Mouse (Mus musculus) cerebellum, postnatal 14 days (tissue): ENCODE data around the gene Hsp90ab1.
A peak's percentile ranks its signal among the peaks of the same experiment; 100 is the strongest.

Source experiments
- DNase-seq, 2 experiments: peaks; one replicate each; pipeline ENCODE4 v3.0.0; 2021; ENCODE audit warnings: mixed read lengths in 2 of 2

Gene Hsp90ab1

DNA sequence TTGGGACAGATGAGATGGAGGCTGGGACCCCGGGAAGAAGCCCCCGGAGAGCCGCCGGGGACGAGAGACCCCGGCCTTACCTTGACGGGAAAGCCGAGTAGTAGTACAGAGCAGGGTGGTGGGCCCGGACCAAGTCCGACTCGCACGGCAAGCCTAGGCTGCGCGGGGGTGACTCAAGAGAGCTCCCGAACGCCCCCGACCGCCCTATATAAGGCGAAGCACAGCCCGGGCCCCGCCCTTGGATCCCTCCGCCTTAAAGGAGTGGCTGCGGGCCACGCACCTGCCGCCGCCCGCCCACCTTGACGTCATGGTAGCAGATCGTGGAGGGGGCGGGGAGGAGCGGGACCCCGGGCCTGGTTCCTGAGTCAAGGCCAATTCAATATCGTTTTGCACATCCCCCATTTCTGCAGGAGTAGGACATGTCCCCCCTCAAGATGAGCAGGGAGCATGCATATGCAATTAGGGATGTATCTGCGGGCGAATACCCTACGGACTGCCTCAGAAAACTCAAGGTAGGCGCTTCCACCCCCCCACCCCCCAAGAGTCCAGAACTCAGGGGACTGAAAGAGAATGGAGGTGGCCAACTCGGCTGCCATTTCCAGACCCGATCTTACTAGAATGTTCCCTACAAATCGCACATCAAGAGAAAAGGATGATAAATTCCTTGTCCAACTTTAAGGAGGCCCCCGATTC lies at the start of gene Hsp90ab1:
Hsp90ab1 (minus strand) TSS at position 185 of the 693 bp plus-strand sequence.
- DNase-seq, result peak; percentile 100

DNA sequence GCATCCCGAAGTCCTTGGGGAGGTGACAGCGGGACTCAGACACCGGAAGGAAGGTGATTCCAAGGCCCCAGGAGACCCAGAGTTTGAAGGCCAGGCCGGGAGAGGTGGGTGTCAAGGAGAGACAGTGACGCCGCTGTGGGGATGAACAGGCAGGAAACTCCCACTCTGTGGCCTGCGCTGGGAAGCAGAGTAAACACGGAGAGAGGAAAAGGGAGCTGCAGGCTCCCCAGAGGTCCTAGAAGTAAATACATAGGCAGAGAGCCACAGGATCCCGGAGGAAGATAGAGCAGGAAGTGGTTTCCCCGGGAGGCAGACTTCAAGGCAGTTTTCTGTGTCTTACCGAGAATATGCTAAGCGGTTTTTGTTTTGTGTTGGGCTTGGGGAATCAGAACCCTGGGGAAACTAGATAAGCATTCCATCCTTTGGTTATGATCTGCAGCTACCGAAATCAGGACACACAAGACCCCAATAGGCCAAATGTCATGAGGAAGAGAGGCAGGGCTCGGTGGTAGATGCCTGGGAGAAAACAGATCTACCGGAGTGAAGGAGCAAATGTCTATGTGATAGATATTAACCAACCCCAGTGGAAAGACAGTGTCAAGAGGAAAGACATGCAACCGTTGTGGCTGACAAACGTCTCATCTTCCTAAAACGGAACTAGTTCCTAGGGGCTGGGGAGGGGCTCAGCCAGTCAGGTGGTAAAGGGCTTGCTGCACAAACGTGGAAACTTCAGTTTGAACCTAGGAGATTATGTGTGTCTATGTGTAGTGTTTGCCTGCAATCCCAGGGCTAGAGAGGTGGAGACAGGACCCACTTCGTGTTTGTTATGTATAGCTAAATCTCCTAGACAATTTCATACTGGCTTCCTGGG lies 46.5 kb upstream of the Hsp90ab1 start:
- no peak for DNase-seq

DNA sequence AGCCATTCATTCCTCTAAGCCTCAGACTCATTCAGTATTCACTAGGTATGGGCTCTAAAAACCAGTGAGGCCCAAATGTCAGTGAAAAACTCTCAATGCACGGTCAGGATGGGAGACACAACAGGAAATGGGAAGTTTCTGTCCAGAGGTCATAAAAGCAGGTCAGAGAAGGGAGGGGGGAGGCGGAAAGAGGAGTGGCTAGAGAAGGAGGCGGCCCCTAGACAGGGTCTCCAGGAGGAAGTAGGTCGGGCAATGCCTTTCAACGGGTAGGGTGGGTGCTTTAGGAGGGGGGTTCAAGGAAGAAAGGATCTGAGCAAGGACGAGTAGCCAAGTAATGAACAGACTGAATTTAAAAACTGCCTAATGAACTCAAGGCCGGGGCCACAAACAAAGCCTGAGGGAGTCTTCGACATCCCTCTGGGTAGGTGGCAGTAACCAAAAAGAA lies 45.9 kb upstream of the Hsp90ab1 start:
- no peak for DNase-seq

DNA sequence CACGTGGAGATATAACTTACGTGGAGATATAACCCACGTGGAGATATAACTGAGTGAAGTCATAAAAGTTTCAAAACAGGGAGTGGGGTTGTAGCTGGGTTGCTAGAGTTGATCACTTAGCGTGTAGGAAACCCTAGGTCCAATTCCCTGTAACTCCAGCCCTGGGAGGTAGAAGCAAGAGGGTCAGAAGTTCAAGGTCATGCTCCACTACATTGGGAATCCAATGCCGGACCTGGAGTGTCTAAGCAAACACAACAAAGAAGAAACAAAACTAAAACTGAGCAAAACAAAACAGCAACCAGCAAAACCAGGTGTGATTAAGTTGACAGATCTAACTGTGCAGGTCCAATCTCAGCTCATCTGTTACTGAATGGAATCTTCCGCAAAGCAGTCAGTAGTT lies 44.6 kb upstream of the Hsp90ab1 start:
- DNase-seq, result no peak

DNA sequence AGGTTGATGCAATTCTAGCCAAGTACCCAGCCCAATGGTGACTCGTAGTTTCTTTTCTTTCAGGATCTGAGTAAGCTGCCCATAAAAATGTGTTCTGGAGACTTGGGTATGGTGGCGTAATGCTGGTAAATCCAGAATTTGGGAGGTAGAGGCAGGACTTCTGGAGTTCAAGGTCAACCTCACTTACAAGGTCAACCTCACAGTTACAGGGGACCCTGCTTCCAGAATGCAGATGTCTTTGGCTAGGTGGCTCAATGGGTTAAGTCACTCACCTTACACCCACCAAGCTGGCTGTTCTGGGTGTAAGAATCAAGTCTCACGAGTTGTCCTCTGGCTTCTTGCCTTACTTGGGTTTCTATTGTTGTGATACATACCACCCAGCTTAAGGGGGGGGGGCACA lies 43.6 kb upstream of the Hsp90ab1 start:
- no peak for DNase-seq

DNA sequence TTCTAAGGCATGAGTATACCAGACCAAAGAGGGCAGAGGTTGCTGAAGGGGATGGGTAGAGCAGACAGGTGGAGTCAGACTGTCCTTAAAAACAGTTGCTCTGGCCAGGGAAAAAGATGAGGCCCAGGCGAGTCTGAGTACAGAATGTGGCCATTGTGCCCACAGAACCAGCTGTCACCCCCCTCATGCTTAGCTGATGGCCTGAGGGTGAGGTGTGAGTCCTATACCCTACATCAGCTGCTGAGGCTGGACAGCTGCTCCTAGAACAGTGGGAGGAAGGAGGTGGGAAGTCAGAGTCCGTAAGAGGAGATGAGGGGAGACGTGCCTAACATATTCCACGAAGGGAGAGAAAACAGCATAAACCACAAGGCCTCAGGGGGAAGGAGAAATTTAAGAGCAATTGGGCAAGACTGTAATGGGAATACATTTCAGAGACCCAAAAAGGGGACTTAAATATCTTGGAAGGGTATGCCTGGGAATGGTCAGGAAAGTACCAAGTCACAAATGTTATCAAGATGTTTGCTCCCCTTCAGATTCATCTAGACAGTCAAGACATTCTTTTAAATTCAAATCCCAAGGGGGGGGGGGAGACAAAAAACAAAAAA lies 43.1 kb upstream of the Hsp90ab1 start:
- no peak for DNase-seq

DNA sequence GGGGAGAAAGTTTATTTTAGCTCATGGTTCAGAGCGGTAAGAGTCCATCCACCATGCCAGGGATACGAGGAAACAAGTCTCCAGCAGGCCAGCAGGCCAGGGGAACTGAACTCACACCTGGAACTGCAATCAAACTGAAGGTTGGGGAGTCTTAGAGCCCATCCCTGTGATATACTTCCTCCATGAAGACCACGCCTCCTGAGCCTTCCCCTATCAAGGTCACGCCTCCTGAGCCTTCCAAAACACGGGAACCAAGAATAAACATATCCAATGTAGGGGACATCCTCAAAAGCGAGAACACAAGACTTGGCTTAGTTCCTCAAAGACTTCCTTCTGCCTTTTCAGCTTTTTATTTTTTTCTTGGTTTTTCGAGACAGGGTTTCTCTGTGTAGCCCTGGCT lies 39.9 kb upstream of the Hsp90ab1 start:
- DNase-seq, result no peak

DNA sequence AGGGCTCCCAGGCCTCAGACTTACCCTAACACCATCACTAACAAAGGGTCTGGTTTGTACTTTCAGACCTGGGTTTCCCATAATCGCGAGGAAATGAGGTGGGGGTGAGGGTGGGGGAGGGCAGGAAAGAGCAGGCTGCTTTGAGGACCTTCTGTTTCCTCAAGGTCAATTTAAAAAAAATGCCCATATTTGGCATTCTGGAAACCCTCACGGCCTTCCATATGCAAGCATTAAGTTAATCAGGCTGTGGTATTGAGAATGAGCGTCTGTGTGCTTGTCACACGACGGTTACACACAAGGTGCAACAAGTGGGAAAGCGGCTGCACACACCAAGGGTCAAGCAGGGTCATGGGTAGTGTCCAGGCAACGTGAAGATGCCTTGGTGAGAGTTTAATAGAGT lies 38.9 kb upstream of the Hsp90ab1 start:
- DNase-seq, result no peak

DNA sequence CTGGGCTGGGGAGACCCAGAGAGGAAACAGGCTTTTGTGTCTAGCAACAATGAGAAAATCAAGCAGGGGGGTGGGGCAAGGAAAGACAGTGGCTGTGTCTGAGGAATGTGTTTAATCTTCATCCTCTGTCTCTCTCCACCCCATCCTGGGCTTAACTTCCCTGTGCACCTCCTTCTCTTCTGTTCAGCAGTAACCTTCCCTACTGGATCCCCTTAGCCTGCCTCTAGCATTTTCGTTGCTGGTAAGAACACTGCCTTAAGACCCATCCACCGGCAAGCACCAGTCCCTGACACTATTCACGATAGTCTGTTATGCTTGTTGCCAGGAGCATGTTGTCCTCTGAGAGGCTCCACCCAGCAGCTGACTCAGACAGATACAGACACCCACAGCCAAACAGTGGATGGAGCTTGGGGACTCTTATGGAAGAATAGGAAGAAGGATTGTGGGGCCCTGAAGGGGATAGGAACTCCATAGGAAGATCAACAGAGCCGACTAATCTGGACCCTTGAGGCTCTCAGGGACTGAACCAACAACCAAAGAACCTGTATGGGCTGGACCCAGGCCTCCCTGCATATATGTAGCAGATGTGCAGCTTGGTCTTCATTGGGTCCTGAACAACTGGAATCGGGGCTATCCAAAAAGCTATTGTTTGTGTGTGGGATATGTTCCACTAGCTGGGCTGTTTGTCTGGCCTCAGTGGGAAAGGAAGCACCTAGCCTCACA lies 37.2 kb upstream of the Hsp90ab1 start:
- DNase-seq, result no peak

DNA sequence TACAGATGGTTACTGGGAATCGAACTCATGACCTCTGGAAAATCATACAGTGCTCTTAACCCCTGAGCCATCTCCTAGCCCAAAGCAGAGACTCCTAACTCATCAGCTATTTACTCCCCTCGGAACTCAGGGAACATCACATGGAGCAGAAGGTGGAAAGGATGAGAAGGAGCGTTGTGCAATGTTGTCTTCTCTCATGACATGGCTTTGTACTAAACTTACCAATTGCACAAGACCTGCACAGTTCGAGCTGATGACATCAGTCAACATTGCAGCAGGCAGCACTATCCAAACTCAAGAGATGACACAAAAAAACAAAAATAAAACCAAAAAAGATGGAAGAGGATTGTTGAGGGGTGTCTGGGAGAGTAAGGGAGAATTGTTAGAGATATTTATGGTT lies 35.3 kb upstream of the Hsp90ab1 start:
- no peak for DNase-seq

DNA sequence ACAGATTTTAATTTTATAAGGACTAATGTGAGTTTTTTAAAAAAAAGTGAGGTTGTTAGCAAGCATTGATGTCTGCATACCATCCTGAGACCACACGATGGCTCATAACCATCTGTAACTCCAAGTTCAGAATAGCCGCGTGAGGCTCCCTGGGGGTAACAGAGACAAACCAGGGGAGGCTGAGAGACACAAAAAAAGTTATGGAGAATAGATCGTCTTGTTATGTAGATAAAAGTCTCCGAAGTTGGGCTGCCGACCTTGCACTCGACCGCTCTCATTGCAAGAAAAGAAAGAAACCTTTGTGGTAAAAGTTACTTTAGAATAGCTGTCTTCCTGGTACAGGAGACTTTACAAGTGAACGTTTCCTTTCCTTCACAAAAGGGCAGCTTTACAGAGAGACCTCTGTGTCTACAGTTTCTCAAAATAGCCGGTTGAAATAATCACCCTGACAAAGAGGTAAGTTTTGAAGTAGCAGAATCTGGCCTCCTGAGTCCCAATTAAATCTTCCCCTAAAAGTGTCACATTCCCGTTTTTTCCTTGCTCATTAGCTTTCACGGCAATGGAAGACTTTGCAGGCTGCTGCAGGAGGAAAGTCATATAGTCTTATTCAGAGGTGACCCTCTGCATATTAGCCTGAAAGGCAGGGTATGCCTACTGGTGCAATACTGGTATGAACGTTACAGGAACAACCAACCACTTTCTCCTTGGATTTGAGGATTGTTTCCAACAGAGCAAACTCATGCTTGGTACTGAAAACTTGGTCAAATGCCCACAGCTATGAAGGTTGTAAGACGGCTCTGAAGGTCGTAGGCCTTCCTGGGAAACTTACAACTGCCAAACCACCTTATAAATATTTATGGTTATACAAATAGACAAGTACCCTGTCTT lies 34.2 kb upstream of the Hsp90ab1 start:
- no peak for DNase-seq

DNA sequence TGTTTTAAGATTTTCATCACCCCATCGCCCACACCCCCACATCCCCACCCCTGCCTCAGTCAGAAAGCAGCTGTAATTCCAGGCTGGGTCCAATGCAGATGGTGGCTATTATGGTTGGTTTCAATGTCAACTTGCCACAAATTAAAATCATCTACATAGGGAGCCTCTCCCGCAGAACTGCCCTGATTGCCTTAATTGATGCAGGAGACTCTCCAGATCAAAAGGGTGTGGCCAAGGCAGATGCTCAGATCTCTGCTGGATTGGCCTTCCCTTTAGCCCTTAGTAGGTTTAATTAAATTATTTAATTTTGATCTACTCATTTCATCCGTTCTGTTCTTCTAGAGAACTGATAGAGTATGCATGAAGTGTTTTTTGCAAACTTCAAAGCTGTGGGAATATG lies 29.9 kb upstream of the Hsp90ab1 start:
- no peak for DNase-seq

DNA sequence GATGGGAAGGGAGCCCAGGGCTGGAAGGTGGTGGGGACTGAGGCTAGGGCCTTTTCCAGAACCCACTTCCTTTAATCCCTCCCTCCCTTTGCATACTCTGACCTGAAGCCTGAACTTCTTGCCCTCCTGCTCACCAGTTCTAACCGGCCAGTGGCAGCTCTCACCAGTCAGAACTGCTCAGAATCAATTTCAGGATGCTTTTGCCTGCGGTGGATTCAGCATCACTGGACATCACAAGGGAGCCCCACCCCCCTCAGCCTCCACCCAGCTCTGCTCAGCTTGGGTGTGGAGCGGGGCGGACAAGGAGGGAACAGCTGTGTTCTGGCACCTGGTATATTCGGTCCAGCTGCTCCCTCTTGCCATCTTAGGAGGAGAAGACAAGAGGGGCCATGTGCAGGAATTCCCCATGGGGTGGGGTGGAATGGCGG lies 28.8 kb upstream of the Hsp90ab1 start, which contains the start of gene Mymx:
Mymx (minus strand) TSS at position 226 of the 428 bp plus-strand sequence.
- peak in 1 of 2 experiments; percentile 13 for DNase-seq

DNA sequence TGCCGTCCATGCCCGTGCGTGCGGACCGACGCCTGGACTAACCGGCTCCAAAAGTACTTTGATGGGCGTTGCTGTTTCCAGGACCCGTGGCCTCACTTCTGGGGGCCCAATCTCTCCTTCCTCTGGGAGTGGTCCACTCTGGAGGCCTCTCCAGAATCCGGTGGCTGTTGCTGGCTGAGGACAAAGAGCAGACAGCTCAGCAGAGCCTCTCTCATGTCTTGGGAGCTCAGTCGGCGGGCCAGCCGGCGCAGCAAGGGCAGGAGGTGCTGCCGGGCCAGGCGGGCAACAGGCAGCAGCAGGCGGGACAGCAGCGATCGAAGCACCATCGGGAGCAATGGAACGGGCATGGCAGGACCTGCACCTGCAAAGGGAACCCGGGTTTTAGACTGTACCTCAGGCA lies 28.3 kb upstream of the Hsp90ab1 start:
- peak in 1 of 2 experiments; percentile 10 for DNase-seq

DNA sequence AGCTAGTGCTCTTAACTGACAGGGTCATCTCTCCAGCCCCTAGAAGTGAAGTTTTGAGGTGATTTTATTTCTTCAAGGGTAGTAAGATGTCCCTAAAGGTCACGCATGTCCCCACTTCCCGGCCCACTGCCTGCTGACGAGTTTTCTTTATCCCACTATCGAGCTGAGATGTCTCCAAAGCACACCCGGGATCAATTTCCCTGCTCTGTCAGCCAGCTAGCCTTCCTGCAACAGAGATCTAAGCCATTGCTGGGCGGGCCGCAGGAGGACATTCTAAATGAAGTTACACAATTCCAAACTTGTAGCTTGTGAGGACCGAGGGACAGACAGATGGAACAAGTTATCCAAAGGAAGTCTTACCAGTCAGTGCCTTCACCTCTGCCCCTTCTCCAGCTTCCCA lies 27.2 kb upstream of the Hsp90ab1 start:
- peak in 1 of 2 experiments; percentile 15 for DNase-seq

DNA sequence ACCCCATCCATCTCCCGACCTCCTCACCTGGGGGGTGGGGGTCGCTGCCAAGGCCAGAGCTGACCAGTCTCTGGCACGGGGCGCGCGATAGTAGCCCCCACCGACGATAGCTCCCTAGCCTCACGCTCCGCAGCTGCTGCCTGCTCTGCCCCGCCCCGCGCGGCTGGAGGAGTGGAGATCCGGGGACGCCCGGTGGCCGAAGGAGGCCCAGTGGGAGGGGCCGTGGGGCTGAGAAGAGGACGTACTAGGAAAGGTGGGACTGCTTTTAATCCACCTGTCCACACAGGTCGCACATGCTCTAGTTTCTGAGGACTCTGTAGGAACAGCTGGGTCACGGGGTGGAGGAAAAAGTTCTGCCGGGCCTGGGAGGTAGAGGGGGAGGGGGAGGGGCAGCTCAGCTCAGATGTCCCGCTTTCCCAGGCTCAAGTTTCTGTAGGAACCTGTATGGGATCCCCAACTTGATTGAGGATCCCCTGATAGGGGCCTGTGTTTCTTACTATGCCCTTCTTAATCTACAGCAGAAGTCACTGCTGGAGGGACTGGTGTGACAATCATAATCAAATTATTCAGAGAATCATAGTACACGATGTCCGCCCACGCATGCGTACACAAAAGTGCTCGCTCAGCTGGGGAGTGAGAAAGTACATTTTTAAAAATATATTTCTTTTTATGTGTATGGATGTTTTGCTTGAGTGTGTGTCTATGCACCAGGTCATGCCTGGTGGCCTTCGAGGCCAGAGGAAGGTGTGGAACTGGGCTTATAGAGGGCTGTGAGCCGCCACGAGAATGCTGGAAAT lies 26.6 kb upstream of the Hsp90ab1 start, which contains the start of gene Slc29a1:
Slc29a1 (minus strand) TSS at position 161 of the 797 bp plus-strand sequence.
- peak; percentile 65 to 74 for DNase-seq

DNA sequence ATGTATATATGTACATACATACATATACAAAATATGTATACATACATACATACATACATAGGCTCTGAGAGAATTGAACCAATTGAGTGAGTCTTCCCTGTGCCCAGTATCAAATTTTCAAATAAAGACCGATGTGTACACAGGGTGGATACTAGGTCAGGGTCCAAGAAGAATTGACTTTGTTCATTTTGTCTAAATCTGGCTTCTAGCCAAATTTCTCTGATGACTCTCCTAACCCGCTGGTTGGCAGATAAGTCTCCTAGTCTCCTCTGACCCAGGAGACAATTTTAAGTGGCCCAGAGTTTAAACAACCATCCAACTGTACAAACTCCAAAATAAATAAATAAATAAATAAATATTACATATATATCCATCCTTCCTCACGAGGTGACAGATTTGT lies 25.8 kb upstream of the Hsp90ab1 start:
- no peak for DNase-seq

DNA sequence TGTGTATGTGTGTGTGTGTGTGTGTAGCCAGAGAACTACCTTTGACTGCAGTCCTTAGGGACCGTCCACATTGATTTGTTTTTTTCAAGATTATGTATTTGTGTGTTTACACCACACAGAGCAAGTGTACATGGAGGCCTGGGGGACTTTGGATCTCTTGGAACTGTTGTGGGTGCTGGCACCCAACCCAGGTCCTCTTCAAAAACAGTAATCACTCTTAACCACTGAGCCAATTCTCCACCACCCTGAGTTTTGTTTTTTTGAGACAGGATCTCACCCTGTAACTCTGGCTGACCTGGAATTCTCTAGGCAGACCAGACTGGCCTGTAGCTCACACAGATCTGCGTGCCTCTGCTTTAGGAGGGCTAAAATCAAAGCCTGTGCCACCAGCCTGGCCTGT lies 25.3 kb upstream of the Hsp90ab1 start:
- DNase-seq, result peak in 1 of 2 experiments; percentile 32

DNA sequence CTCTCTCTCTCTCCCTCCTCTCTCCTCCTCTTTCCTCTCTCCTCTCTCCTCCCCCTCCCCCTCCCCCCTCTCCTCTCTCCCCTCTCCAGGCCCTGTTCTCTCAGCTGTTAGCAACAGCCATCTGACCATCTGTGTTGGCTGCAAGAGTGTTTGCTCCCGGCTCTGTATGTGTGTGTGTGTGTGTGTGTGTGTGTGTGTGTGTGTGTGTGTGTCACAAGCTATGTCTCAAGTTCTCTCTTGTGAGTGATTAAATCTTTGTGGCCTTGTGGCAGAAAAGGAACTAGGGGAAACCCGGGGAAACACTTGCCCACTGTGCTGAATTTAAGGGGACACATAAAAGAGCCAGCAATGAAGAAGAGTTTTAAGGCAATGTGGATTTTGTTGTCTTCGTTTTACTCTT lies 24.7 kb upstream of the Hsp90ab1 start:
- DNase-seq, result peak; percentile 74 to 83

DNA sequence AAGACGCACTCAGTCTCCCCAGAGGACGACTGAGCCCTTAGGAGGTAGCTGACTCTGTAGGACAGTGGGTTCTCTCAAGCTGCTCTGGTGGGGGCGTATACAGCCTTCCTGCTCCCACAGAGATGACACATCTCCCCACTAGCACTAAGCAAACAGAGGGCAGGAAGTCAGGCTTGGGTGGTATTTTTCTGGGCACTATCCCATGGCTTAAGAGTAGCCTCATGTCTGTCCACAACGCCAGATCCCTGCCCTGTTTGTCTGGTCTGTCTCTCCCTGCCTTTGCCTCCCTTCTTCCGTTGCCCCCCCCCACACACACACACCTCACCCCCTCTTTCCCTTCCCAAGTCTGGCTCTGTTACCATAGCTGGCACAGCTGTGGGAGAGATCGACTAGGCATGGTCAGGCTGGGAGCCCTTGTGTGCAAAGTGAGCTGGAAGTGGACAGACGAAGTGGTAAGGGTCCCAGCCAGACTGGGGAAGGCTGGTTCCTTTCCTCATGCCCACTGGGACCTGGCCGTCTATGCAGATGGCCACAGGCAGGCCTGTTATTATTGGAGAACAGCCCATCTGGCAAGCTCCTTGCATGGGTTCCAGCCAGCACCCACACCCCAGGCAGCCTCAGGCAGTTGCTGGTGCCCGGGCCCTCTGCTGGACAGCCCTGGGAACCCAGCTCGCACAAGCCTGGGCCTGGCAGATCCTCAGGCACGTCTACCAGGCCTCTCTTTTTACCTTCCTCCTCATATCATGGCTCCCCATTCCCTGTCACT lies 23.7 kb upstream of the Hsp90ab1 start:
- DNase-seq, result peak; percentile 83 to 86
